Mouse (Mus musculus): ENCODE results near the gene Terf2.

GRCm38 (mm10) chr8:107109816-107110435, 13.6 kb upstream of the Terf2 start:
- TF ChIP-seq HCFC1 (IDR thresholded peaks at IDR 0.05; ENCODE audit: borderline replicate concordance, insufficient read depth, low read length): no peak
- TF ChIP-seq ZNF384 (IDR thresholded peaks at IDR 0.05; ENCODE audit: low read depth, low read length): no peak
- TF ChIP-seq MAFK (IDR thresholded peaks at IDR 0.05; ENCODE audit: insufficient read depth, low read depth, low read length): no peak
